8 mouse cellular contexts compared by ENCODE assay signal in genomic region chr19:59346325-59346724, GRCm38 (mm10). TPM values are rescaled to one million over a fixed set of nuclear protein-coding genes. Genes with fewer than 3 reads are reported as not detected.
DNase-seq lines count a peak whose midpoint lies in the region; ATAC-seq and TF ChIP-seq lines count a peak whose summit lies in the region.

No protein-coding gene starts in this region.

- 11% methylated on average over 11 of the region's 11 CpGs for WGBS in spleen, adult 2 months
- 2% methylated on average over 10 of the region's 11 CpGs for WGBS in limb, embryonic 14.5 days
- 3% methylated on average over 11 of the region's 11 CpGs for WGBS in stomach, embryonic 16.5 days

- H3K4me3 ChIP-seq in spleen, adult 2 months (ENCODE audit: extremely low read depth, insufficient read depth, insufficient read length): peak overlapping the region; percentile 88
- H3K4me3 ChIP-seq in limb, embryonic 14.5 days (replicated peaks; ENCODE audit: low read length): peak overlapping the region; percentile 91
- peak overlapping the region; percentile 95 for H3K4me3 ChIP-seq in stomach, embryonic 16.5 days (replicated peaks; ENCODE audit: low read length)

- ATAC-seq in limb, embryonic 14.5 days (ENCODE audit: low FRiP score, low read depth): no peak
- ATAC-seq in stomach, embryonic 16.5 days (ENCODE audit: insufficient read depth, low FRiP score): no peak
- no peak for ATAC-seq in frontal cortex, adult (ENCODE audit: low TSS enrichment)

- H3K27me3 ChIP-seq in spleen, adult 2 months (ENCODE audit: control insufficient read depth, insufficient read depth, low read length): no peaks in the 10 kb centered on the region
- H3K27me3 ChIP-seq in limb, embryonic 14.5 days (ENCODE audit: control insufficient read depth, insufficient read depth, low read length): no peaks in the 10 kb centered on the region
- H3K27me3 ChIP-seq in stomach, embryonic 16.5 days (ENCODE audit: control insufficient read depth, insufficient read depth, low read length): no peaks in the 10 kb centered on the region

- H3K4me2 ChIP-seq in limb, embryonic 14.5 days (replicated peaks; ENCODE audit: low read depth, low read length, severe bottlenecking): peak overlapping the region; percentile 97
- peak overlapping the region; percentile 88 for H3K4me2 ChIP-seq in stomach, embryonic 16.5 days (ENCODE audit: low read depth, low read length)

- H3K27ac ChIP-seq in spleen, adult 2 months (ENCODE audit: insufficient read depth, low read length): no peak overlapping the region
- peak overlapping the region; percentile 89 for H3K27ac ChIP-seq in limb, embryonic 14.5 days (replicated peaks; ENCODE audit: low read depth, low read length)
- peak overlapping the region; percentile 91 for H3K27ac ChIP-seq in stomach, embryonic 16.5 days (ENCODE audit: low read length)

- no peaks in the 10 kb centered on the region for H3K36me3 ChIP-seq in spleen, adult 2 months (ENCODE audit: control insufficient read depth, insufficient read depth, low read length)
- H3K36me3 ChIP-seq in limb, embryonic 14.5 days (ENCODE audit: control insufficient read depth, insufficient read depth, low read length): no peaks in the 10 kb centered on the region
- H3K36me3 ChIP-seq in stomach, embryonic 16.5 days (ENCODE audit: control insufficient read depth, insufficient read depth, low read length): no peaks in the 10 kb centered on the region

- H3K9ac ChIP-seq in limb, embryonic 14.5 days (ENCODE audit: low read depth, low read length, severe bottlenecking): peak overlapping the region; percentile 84
- H3K9ac ChIP-seq in stomach, embryonic 16.5 days (ENCODE audit: low read length): peak overlapping the region; percentile 92

- TF ChIP-seq POLR2A in spleen, adult 2 months (IDR thresholded peaks at IDR 0.05; ENCODE audit: low read depth, low read length): no peak
- no peak for TF ChIP-seq POLR2A in limb, embryonic 14.5 days (IDR thresholded peaks at IDR 0.05; ENCODE audit: borderline replicate concordance, extremely low read depth, insufficient read depth, insufficient read length)

- H3K9me3 ChIP-seq in limb, embryonic 14.5 days (ENCODE audit: control insufficient read depth, low read length): no peaks in the 10 kb centered on the region
- no peaks in the 10 kb centered on the region for H3K9me3 ChIP-seq in stomach, embryonic 16.5 days (replicated peaks; ENCODE audit: control insufficient read depth, low read length)

- TF ChIP-seq CTCF in spleen, adult 2 months (IDR thresholded peaks at IDR 0.05; ENCODE audit: extremely low read depth, insufficient read depth, insufficient read length, insufficient replicate concordance): no peak

- peak; percentile 63 for DNase-seq in embryo, embryonic 10.5 days (ENCODE audit: low spot score)
- no peak for DNase-seq in embryo, embryonic 11 days
- DNase-seq in spleen, adult 2 months (ENCODE audit: low read depth in 1 of 2, low spot score in 2 of 2): no peak
- DNase-seq in spleen, adult 12 weeks (ENCODE audit: low spot score): no peak
- DNase-seq in limb, embryonic 14.5 days (ENCODE audit: low spot score): peak; percentile 31
- DNase-seq in ovary, postnatal 10 days (ENCODE audit: low spot score): no peak

- H3K4me1 ChIP-seq in spleen, adult 2 months (ENCODE audit: control insufficient read depth, insufficient read depth, insufficient read length): peaks cover 8% of the 10 kb centered on the region; the same call in 1 of the 2 replicates
- H3K4me1 ChIP-seq in limb, embryonic 14.5 days (ENCODE audit: control insufficient read depth, insufficient read depth, low read length): peaks cover 30% of the 10 kb centered on the region
- H3K4me1 ChIP-seq in stomach, embryonic 16.5 days (ENCODE audit: control insufficient read depth, insufficient read depth, low read length): peaks cover 20% of the 10 kb centered on the region

RNA-seq across cellular contexts. Expression of gene Pdzd8, which starts 0.7 kb away (rescaled TPM):
- 5.1 and 8.5 TPM in 2 replicates for polyA plus RNA-seq in spleen, adult 2 months (2012; rRNA removed)
- 11.9 and 13.2 TPM in 2 replicates for polyA plus RNA-seq in limb, embryonic 14.5 days (2012; rRNA removed)
- 15.3 and 19.1 TPM in 2 replicates for polyA plus RNA-seq in limb, embryonic 14.5 days (2014; fragmentation: Nextera tagmentation; extraction: Ambion mirVana)
- 6.4 and 6.9 TPM in 2 replicates for polyA plus RNA-seq in stomach, embryonic 16.5 days (2015; fragmentation: Nextera tagmentation; extraction: Ambion mirVana)

RNA-seq across cellular contexts. Expression of gene Rps12-ps3, which starts 24.2 kb away (rescaled TPM):
- polyA plus RNA-seq in spleen, adult 2 months (2012; rRNA removed): 4,176 and 4,457 TPM in 2 replicates
- polyA plus RNA-seq in limb, embryonic 14.5 days (2012; rRNA removed): 222 and 266 TPM in 2 replicates
- 17.6 and 54.2 TPM in 2 replicates for polyA plus RNA-seq in limb, embryonic 14.5 days (2014; fragmentation: Nextera tagmentation; extraction: Ambion mirVana)
- 24.4 and 42.3 TPM in 2 replicates for polyA plus RNA-seq in stomach, embryonic 16.5 days (2015; fragmentation: Nextera tagmentation; extraction: Ambion mirVana)

Comparison
In these comparisons a context has a peak if more than half of its experiments do, and no peak if none do; other contexts are left out.
1. DNase-seq: peak in embryo, embryonic 10.5 days (single experiment) and limb, embryonic 14.5 days (single experiment); none in embryo, embryonic 11 days (single experiment), spleen, adult 2 months (0 of 2), spleen, adult 12 weeks (single experiment) and ovary, postnatal 10 days (single experiment).
2. RNA of gene Rps12-ps3, which starts 24.2 kb away (polyA plus RNA-seq): 4,176 to 4,457 TPM in spleen, adult 2 months; 17.6 to 266 TPM in limb, embryonic 14.5 days and 24.4 to 42.3 TPM in stomach, embryonic 16.5 days; every median in the first group is over 10 times any median in the second.
3. Peak in every context shown above with its lines, with median percentiles within 50 percentile points of each other: H3K4me3 ChIP-seq.